Mouse (Mus musculus) liver, adult (tissue): ENCODE results near the gene Ddx5.

Experiments used
- GATA4 ChIP-seq: IDR thresholded peaks from 2 replicates; pipeline ENCODE4 v1.6.1; 2014; ENCODE audit warnings: mild to moderate bottlenecking, low read length; ENCODE audit not compliant: insufficient replicate concordance

Gene Ddx5

GRCm38 (mm10) chr11:106752103-106752502 is 36.9 kb downstream of the Ddx5 start:
- TF ChIP-seq GATA4 = no peak

GRCm38 (mm10) chr11:106751039-106752018 is 37.7 kb downstream of the Ddx5 start, which contains the start of gene Milr1:
Gene Milr1, plus strand, starts transcription at chr11:106751226.
- no peak for TF ChIP-seq GATA4

- no peak for TF ChIP-seq GATA4
Measured at GRCm38 (mm10) chr11:106750121-106750751, 38.7 kb downstream of the Ddx5 start, which contains the start of gene Pecam1. Gene Pecam1, minus strand, starts transcription at chr11:106750628.

GRCm38 (mm10) chr11:106744949-106745348 is 44.0 kb downstream of the Ddx5 start:
- no peak for TF ChIP-seq GATA4

- no peak for TF ChIP-seq GATA4
Measured at GRCm38 (mm10) chr11:106742388-106742841, 46.6 kb downstream of the Ddx5 start.

GRCm38 (mm10) chr11:106741826-106742225 is 47.2 kb downstream of the Ddx5 start:
- no peak for TF ChIP-seq GATA4

- TF ChIP-seq GATA4 = no peak
Measured at GRCm38 (mm10) chr11:106741232-106741631, 47.8 kb downstream of the Ddx5 start.

GRCm38 (mm10) chr11:106739116-106739515 is 49.9 kb downstream of the Ddx5 start:
- no peak for TF ChIP-seq GATA4

GRCm38 (mm10) chr11:106737178-106737621 is 51.8 kb downstream of the Ddx5 start:
- TF ChIP-seq GATA4 = no peak

GRCm38 (mm10) chr11:106736614-106737013 is 52.4 kb downstream of the Ddx5 start:
- TF ChIP-seq GATA4 = no peak

- no peak for TF ChIP-seq GATA4
Measured at GRCm38 (mm10) chr11:106730714-106731113, 58.3 kb downstream of the Ddx5 start.
